Mouse (Mus musculus) hindlimb bud, embryonic 11.5 days (tissue): ENCODE measurements around the gene Gm11214.

Experiments
- DNase-seq: peaks from one replicate; pipeline ENCODE4 v3.0.0-alpha.2; 2012; ENCODE audit warnings: low read depth, low spot score; ENCODE audit errors: extremely low spot score

Gm11214 gene

GRCm38 (mm10) chr4:63663279-63663678, at the start of gene Gm11214:
TSS of gene Gm11214 (minus strand) at chr4:63663379.
- no peak for DNase-seq

DNA sequence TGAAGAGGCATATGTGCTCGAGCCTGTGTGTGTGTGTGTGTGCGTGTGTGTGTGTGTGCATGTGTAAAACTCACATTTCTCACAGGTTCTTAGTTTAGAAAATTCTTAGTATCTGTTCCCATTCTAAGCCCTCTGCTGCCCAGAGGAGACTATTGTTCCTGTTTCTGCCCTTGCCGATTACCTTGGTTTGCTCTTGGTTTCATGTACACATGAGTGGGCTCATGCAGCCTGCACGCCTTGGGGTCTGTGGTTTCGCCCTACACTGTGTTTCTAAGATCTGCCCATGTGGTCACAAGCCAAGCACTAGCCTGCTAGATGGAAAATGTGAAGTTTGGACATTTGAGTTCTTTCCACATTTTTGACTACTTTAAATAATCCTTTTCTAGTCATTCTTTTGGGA, 48.7 kb upstream of the Gm11214 start:
- no peak for DNase-seq

- DNase-seq: no peak
These were observed 47.4 kb upstream of the Gm11214 start for GRCm38 (mm10) chr4:63710431-63711220.

GRCm38 (mm10) chr4:63706279-63706971, 43.2 kb upstream of the Gm11214 start:
- DNase-seq: no peak

GRCm38 (mm10) chr4:63704232-63704631, 41.1 kb upstream of the Gm11214 start:
- no peak for DNase-seq

DNA sequence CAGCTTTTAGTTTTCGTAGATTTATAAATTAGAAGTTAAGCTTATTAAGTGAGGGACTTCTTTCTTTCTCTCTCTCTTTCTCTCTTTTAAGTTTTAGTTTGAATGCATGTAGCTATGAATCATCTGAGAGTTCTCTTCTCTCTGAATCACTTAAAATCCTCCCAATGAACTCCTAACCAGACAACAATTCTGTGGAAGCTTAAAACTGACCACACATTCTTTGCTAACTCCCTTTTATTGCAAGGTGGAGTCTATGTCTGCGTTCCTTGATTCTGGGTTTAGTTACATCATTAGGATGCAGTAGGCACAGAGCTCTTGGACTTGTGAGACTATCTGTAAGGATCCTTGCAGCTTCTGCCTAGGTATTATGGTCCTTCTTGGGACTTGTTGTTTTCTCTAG, 40.5 kb upstream of the Gm11214 start:
- no peak for DNase-seq

GRCm38 (mm10) chr4:63702006-63702704, 39.0 kb upstream of the Gm11214 start:
- no peak for DNase-seq

- DNase-seq: no peak
These were observed 36.6 kb upstream of the Gm11214 start for GRCm38 (mm10) chr4:63699749-63700148.

- no peak for DNase-seq
These were observed 33.7 kb upstream of the Gm11214 start for GRCm38 (mm10) chr4:63696921-63697320.

- no peak for DNase-seq
These were observed 29.2 kb upstream of the Gm11214 start for GRCm38 (mm10) chr4:63692351-63692750.

DNA sequence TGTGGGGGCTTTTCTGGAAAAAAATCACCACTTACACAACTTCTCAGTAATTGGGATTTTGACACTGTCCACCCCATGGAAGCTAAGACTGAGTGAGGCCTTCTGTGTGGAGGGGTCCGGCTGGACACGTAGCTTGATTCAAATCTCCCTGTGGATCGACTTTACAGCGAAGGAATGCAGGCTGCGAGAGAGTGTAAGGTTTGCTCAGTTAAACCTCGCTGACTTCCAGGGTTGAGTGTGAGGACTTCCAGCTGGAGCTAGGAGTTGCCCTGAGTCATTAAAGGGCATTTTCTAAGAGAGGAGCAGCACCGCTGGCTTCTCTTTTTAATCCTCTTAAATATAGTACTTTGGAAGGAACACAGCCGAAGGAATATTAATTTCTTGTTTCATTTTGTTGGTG, 24.2 kb upstream of the Gm11214 start:
- DNase-seq: no peak

DNA sequence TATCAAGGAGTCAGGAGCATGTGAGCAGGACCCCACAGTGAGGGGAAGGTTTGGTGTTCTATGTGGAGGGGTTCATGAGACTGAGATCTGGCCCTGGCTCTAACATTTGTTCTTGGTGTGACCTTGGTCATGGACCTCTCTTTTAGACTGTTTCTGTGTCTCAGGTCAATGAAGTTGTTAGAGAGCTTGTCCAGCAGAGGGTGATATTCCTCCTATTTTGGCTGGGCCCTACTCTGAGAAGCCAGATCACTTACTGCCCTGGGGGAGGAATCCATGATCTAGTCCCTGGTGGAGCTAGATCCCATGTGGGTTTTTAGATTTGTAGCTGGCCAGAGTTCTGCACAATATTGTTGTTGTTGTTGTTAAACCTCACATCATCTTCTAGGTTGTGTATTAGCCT, 23.0 kb upstream of the Gm11214 start:
- DNase-seq: no peak

DNA sequence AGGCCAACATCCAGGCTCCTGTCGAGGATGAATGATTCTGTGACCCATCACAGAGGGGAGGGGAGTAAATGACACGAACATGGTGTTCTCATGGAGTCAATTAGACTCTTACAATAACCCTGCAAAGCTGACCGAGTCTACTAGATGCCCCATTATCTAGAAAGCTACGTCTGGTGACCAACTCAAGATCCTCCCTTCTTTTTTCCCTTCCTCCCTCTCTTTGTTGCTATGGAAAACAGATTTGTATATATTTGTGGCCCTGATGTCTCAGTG, 22.0 kb upstream of the Gm11214 start:
- no peak for DNase-seq

DNA sequence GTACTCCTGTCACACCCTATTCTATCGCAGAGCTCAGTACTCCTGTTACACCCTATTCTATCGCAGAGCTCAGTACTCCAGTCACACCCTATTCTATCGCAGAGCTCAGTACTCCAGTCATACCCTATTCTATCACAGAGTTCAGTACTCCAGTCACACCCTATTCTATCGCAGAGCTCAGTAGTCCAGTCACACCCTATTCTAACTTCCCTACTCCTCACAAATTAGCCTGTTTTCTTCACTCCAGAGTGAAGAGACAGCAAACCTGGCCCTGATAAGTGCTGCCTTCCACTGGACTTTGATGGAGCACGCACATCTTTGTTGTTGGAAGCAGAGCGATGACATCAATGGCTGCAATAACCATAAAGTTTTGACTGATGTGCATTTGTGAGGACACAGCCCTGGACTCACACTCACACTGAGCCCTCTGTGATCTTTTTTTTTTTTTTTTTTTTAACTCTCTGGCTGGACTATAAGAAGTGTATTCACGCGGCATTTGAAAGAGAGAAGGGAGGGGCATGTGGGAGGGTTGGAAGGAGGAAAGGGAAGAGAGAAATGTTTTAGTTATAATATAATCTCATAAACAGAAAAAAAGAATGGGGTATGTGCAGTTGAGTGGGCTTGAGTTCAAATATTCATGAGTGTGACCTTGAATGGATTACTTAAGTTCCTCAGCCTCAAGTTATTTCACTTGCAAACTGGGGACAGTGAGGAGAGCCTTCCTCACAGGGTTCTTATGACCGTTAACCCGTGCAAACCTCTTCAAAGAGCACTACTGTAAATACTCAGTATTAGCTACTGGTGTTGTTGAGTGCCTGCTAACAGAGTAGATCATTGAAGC, 21.5 kb upstream of the Gm11214 start:
- no peak for DNase-seq

DNA sequence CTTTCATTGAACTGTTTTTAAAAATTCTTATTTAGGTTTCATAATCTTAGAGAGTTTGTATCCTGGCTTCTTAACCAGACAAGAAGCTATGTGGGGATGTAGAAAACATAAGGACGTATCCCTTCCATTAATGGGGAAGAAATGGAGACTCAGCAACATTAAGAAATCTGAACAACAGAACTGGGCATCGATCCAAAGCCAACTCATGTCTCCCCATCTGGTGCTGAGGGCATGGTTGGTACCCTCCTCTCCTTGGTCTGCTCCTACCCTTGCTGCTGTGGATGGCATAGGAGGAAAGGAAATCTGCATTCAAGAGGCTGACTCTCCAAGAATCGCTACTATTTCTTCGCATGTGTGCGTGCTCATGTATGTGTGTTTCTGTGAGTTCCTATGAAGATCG, 20.5 kb upstream of the Gm11214 start:
- no peak for DNase-seq

- DNase-seq: no peak
These were observed 19.9 kb upstream of the Gm11214 start for GRCm38 (mm10) chr4:63683056-63683455.

DNA sequence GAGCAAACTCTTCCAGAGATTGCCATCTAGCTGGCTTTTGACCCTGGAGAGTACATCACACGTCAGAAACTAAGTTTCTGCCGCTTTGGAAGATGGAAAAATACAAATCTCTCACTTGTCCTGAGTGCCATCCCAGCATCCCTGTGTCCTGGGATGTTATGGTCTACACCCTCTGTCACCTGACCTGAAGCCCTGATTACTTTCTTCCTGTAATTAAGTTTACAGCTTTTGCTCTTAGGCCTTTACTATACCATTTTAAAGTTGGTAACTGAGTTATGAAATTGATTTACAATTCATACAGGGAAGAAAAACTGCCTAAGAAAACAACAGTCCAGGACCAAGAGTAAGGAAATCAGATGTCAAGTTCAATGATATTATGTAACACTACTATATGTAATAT, 19.3 kb upstream of the Gm11214 start:
- no peak for DNase-seq

DNA sequence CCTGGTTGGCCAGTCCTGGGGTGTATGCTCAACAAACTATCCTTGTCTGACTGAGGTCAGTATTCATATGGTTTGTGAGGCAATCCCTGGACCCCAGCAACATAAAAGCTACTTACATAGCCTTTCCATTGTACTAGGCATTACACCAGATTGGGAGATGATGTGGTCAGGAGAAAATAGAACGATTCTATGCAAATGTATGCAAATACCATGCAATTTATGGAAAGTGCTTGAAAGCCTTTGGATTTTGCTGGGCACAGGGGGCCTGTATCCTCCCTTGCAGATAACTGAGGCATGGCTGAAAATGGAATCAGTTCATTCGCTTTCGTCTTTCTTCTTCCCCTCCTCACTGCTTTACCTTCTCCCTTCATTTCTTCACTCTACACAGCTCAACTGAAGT, 18.4 kb upstream of the Gm11214 start:
- no peak for DNase-seq

DNA sequence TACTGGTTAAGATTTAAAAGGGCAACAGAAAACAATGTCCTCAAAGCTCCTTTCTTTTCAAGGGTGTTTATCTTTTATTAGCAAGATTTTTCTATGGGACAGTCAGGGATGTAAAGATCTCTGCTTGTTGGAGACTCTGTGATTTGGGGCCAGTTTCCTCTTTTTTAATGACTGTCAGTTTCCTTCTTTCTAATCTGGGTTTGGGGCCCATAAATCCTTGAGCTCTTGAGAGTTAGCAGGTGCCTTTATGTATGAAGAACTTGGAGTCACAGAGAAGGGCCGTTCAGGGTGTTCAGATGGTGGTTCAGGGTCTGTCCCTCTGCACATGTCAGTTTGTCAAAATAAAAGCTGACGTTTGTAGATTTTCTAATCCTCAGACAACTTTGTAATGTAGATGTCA, 11.9 kb upstream of the Gm11214 start:
- DNase-seq: no peak

- DNase-seq: no peak
These were observed 5.1 kb upstream of the Gm11214 start for GRCm38 (mm10) chr4:63668255-63668654.

DNA sequence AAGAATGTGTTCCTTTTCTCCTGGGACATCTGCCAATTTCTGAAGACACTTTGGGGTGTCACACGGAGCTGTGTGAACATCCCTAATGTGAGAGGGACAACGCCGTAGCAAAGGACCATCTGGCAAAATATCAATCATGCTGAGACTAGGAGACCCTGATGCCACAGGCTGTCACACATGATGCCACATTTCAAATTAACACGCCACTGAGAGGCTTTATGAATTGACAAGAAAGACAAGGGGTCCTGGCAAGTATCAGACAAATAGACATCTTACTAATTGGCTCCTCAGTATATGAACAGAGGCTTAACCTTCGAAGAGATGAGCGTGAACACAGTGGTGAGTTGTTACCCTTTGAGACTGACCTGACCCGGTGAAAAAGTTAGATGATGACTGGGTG, 2.6 kb upstream of the Gm11214 start:
- no peak for DNase-seq
